Mouse (Mus musculus): Measurements from ENCODE around the gene Smim5. TPM values are rescaled to one million over a fixed set of nuclear protein-coding genes. Genes with fewer than 3 reads are reported as not detected.
A peak's percentile ranks its signal among the peaks of the same experiment; 100 is the strongest.
"Not testable (repeated sequence)": the region's sequence is repeated elsewhere in the genome, so short reads cannot be mapped to it uniquely, and the experiment has no call there.

Gene Smim5
- total RNA-seq (2015) (37.5 and 48.1 TPM in 2 replicates), total RNA-seq (2017) (40.4 and 42.5 TPM in 2 replicates)

GRCm38 (mm10) chr11:115899486-115900266, at the start of gene Smim5:
Gene Smim5 (plus strand): TSS chr11:115899966.
- ATAC-seq (ENCODE audit: poor library complexity, severe bottlenecking): peak; percentile 8; the same call in 1 of the 2 replicates

- ATAC-seq (ENCODE audit: poor library complexity, severe bottlenecking): no peak
These were observed 45.1 kb upstream of the Smim5 start for GRCm38 (mm10) chr11:115854674-115855073.

DNA sequence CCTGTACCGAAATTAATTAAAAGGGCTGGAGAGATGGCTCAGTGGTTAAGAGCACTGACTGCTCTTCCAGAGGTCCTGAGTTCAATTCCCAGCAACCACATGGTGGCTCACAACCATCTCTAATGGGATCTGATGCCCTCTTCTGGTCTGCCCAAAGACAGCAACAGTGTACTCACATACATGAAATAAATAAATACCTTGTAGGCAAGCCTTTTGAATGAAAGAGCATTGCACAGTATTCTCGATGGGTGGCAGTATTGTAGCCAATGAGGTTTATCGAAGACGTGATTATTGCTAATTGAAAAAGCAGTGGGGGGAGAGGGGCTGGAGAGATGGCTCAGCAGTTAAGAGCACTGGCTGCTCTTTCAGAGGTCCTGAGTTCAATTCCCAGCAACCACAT, 42.6 kb upstream of the Smim5 start:
- not testable (repeated sequence) for ATAC-seq (ENCODE audit: poor library complexity, severe bottlenecking)

- ATAC-seq (ENCODE audit: poor library complexity, severe bottlenecking): no peak
These were observed 41.8 kb upstream of the Smim5 start for GRCm38 (mm10) chr11:115857936-115858335.

DNA sequence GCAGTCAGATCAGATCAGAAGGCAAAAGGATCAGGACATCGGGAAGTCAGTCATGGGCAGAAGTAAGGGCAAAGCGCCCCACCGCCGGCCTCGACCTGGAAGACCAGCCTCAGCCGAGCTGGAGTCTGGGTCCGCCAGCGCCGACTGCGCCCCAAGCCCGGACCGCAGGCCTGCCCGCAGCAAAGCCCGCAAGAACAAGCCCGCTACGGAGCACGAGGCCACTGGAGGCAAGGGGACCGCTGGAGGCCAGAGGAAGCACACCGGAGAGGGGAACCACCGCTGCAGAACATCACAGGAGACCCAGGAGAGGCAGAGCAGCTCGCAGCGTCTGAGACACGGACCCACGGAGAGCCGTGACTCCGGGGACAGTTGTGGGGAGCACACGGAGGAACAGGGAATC, 41.4 kb upstream of the Smim5 start, which contains the start of gene Myo15b:
Gene Myo15b, plus strand, starts transcription at position 53 of the 400 bp plus-strand sequence.
- ATAC-seq (ENCODE audit: poor library complexity, severe bottlenecking): no peak

- ATAC-seq (ENCODE audit: poor library complexity, severe bottlenecking): peak; percentile 87
These were observed 40.4 kb upstream of the Smim5 start for GRCm38 (mm10) chr11:115859143-115859945.

DNA sequence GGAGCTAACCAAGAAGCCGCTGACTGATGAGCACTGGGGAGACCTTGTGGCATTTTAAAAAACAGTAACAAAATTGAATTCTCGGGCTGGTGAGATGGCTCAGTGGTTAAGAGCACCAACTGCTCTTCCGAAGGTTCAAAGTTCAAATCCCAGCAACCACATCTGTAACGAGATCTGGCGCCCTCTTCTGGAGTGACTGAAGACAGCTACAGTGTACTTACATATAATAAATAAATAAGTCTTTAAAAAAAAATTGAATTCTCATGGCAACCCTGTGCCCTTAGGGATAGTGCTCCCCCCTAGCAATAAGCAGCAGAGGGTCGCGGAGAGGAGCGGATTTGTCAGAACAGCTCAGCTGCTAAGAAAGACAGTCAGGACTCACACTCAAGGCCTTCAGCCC, 35.9 kb upstream of the Smim5 start:
- no peak for ATAC-seq (ENCODE audit: poor library complexity, severe bottlenecking)

GRCm38 (mm10) chr11:115869393-115869792, 30.4 kb upstream of the Smim5 start:
- peak; percentile 45 for ATAC-seq (ENCODE audit: poor library complexity, severe bottlenecking)

DNA sequence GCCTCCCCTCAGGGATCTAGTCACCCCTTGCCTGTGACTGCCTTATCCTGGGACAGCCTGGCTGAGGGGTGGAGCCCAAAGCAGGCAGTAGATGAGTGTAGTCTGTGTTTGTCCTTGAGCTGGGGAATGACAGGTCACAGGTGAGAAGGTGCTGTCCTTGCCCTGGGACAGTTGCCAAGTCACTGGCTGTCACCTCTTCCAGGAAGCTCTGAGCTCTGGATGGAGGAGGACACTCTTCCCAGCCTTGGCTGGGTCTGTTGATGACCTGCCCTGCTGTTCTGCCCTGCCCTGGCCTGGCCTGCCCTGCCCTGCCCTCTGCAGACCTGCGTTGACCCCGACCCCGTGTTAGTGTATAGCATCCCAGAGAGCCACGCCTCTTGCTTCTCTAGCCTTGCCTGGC, 27.3 kb upstream of the Smim5 start:
- ATAC-seq (ENCODE audit: poor library complexity, severe bottlenecking): no peak

GRCm38 (mm10) chr11:115875935-115876334, 23.8 kb upstream of the Smim5 start:
- ATAC-seq (ENCODE audit: poor library complexity, severe bottlenecking): no peak

DNA sequence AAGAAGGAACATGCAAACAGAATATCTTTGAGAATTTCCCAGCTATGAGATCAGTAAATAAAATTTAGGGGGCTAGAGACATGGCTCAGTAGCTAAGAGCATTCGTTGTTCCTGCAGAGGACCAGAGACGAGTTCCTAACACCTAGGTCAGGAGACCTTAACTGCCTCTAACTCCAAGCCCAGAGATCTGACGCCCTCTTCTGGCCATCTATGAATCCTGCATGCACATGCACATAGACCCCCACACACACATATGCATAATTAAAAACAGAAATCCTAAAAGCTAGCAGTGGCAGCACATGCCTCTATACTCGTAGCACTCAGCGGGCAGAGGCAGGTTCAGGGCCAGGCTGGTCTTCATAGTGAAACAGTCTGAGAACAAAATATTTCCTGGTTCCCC, 23.3 kb upstream of the Smim5 start:
- ATAC-seq (ENCODE audit: poor library complexity, severe bottlenecking): no peak

GRCm38 (mm10) chr11:115877174-115877755, 22.5 kb upstream of the Smim5 start:
- 0 out of 2 replicates have a peak, but pooled peaks have one; percentile 35 for ATAC-seq (ENCODE audit: poor library complexity, severe bottlenecking)

DNA sequence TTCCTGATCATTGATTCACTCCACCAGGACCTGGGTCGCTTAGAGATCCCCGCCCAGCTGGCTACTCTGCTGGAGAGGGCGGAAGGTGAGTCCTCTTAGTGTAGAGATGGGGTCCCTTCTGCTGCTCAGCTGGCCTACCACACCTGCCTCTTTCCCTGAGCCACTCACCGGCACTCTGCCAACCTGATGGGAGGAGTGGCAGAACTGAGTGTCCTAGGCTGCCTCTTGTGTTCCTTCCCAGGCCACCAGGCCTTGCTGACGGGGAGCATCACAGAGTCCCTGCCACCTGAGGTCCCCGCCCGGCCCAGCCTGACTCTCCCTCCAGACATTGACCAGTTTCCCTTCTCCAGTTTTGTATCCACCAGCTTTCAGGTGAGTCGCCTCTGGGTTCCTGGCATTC, 21.7 kb upstream of the Smim5 start:
- no peak for ATAC-seq (ENCODE audit: poor library complexity, severe bottlenecking)

GRCm38 (mm10) chr11:115881002-115881401, 18.8 kb upstream of the Smim5 start:
- peak; percentile 75 for ATAC-seq (ENCODE audit: poor library complexity, severe bottlenecking)

- ATAC-seq (ENCODE audit: poor library complexity, severe bottlenecking): no peak
These were observed 16.5 kb upstream of the Smim5 start for GRCm38 (mm10) chr11:115883251-115883650.

- no peak for ATAC-seq (ENCODE audit: poor library complexity, severe bottlenecking)
These were observed 15.4 kb upstream of the Smim5 start for GRCm38 (mm10) chr11:115884361-115884760.

DNA sequence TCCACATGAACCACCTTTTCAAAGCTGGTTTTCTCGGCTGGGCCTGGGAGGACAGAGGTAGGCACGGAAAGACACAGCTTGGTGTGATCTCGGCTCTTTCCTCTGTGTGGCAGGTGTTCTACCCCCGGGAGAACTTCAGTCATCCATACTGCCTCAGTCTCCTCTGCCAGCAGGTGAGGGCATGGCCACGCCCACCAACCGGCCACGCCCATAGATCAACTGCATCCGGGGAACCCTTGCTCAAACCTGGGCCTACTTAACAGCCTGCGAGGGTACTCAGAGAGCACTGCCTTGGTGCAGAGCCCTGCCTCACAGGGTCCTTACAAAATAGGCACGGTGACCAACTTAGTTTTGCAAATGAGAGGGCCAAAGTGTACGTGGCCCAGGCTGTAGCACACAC, 14.5 kb upstream of the Smim5 start:
- no peak for ATAC-seq (ENCODE audit: poor library complexity, severe bottlenecking)

DNA sequence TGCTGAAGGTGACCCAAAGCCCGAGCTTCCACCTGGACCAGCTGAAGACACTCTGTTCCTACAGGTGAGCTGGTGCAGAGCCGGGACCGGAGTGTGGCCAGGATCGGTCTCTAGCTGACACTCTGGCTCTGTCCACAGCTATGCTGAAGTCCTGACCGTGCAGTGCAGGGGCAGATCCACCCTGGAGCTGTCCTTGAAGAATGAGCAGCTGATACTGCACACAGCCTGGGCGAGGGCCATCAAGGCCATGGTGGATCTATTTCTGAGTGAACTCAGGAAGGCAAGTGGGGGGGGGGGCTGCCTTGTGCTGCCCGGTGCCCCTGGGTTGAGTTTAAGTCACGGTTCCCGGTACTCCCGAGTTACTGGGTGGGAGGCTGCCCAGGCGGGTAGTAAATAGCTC, 13.3 kb upstream of the Smim5 start:
- no peak for ATAC-seq (ENCODE audit: poor library complexity, severe bottlenecking)

DNA sequence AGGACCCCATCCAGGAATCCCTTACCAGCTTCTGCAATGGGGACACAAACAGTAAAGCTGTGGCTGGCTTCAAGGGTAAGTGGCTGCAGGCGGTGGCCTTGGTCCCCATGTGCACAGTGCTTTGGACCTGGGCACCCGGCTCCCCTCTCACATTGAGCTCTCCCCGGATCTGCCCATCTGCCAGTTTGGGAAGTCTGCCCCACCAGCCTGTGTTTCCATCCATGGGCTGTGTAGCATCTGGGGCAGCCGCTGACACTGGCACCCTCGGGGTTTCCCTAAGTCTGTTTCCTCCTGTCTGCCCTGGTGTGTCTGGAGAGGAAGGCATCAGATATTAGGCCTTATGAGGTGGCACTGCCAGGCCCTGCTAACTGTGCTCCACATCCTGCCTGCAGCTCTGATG, 11.7 kb upstream of the Smim5 start:
- ATAC-seq (ENCODE audit: poor library complexity, severe bottlenecking): no peak

DNA sequence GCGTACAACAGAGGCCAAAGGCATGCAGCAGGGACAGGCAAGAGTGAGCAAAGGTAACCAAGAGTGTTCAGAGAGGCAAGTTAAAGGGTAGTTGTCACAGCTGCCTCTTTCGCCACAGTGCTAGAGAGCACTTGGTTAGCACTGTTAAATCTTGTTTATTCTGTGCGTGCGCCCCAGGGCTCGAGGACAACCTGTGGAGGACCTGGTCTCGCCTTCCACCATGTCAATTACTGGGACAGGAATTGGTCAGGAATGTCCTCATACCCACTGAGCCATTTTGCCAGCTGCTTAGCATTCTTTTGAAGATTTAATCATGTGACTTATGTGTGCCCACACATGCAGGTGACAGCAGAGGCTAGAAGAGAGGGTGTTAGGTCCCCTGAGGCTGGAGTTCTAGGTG, 10.6 kb upstream of the Smim5 start:
- no peak for ATAC-seq (ENCODE audit: poor library complexity, severe bottlenecking)

GRCm38 (mm10) chr11:115892213-115892612, 7.6 kb upstream of the Smim5 start:
- no peak for ATAC-seq (ENCODE audit: poor library complexity, severe bottlenecking)

Measured in megakaryocyte, adult 5-6 weeks (primary cell).